Mouse (Mus musculus): ENCODE results near the gene Atxn1. TPM values are rescaled to one million over a fixed set of nuclear protein-coding genes. Genes with fewer than 3 reads are reported as not detected.

Atxn1 gene
- total RNA-seq, 4 experiments from 2014 or later, result 135 to 195 (median 160) TPM

GRCm38 (mm10) chr13:45535731-45536453 lies 428.9 kb downstream of the Atxn1 start:
- DNase-seq (ENCODE audit: low spot score in 2 of 2), result no peak

GRCm38 (mm10) chr13:45530754-45531153 lies 434.1 kb downstream of the Atxn1 start:
- DNase-seq (ENCODE audit: low spot score in 2 of 2), result peak in 1 of 2 experiments; percentile 74

GRCm38 (mm10) chr13:45528787-45529186 lies 436.0 kb downstream of the Atxn1 start:
- DNase-seq (ENCODE audit: low spot score in 2 of 2), result no peak

- no peak for DNase-seq (ENCODE audit: low spot score in 2 of 2)
These were observed 437.4 kb downstream of the Atxn1 start for GRCm38 (mm10) chr13:45527232-45527964.

- DNase-seq (ENCODE audit: low spot score in 2 of 2), result no peak
These were observed 438.6 kb downstream of the Atxn1 start for GRCm38 (mm10) chr13:45526230-45526629.

- no peak for DNase-seq (ENCODE audit: low spot score in 2 of 2)
These were observed 439.9 kb downstream of the Atxn1 start for GRCm38 (mm10) chr13:45524791-45525435.

- no peak for DNase-seq (ENCODE audit: low spot score in 2 of 2)
These were observed 440.5 kb downstream of the Atxn1 start for GRCm38 (mm10) chr13:45524305-45524704.

- DNase-seq (ENCODE audit: low spot score in 2 of 2), result no peak
These were observed 448.1 kb downstream of the Atxn1 start for GRCm38 (mm10) chr13:45516501-45517393.

- no peak for DNase-seq (ENCODE audit: low spot score in 2 of 2)
These were observed 449.9 kb downstream of the Atxn1 start for GRCm38 (mm10) chr13:45514832-45515422.

- DNase-seq (ENCODE audit: low spot score in 2 of 2), result no peak
These were observed 450.7 kb downstream of the Atxn1 start for GRCm38 (mm10) chr13:45514115-45514514.

GRCm38 (mm10) chr13:45513009-45513984 lies 451.5 kb downstream of the Atxn1 start:
- DNase-seq (ENCODE audit: low spot score in 2 of 2), result no peak

GRCm38 (mm10) chr13:45512531-45512930 lies 452.3 kb downstream of the Atxn1 start:
- DNase-seq (ENCODE audit: low spot score in 2 of 2), result no peak

- no peak for DNase-seq (ENCODE audit: low spot score in 2 of 2)
These were observed 452.9 kb downstream of the Atxn1 start for GRCm38 (mm10) chr13:45511706-45512435.

GRCm38 (mm10) chr13:45509366-45509765 lies 455.4 kb downstream of the Atxn1 start:
- no peak for DNase-seq (ENCODE audit: low spot score in 2 of 2)

GRCm38 (mm10) chr13:45508495-45508894 lies 456.3 kb downstream of the Atxn1 start:
- peak; percentile 61 to 63 for DNase-seq (ENCODE audit: low spot score in 2 of 2)

- peak; percentile 63 to 84 for DNase-seq (ENCODE audit: low spot score in 2 of 2)
These were observed 457.3 kb downstream of the Atxn1 start, which contains the start of gene Gmpr for GRCm38 (mm10) chr13:45507274-45508229. Gene Gmpr, plus strand, starts transcription at chr13:45507444.

- DNase-seq (ENCODE audit: low spot score in 2 of 2), result no peak
These were observed 459.3 kb downstream of the Atxn1 start for GRCm38 (mm10) chr13:45505546-45505945.

- no peak for DNase-seq (ENCODE audit: low spot score in 2 of 2)
These were observed 462.0 kb downstream of the Atxn1 start for GRCm38 (mm10) chr13:45502791-45503190.
